Mouse (Mus musculus): Measurements from ENCODE around the gene Idi1. TPM values are rescaled to one million over a fixed set of nuclear protein-coding genes. Genes with fewer than 3 reads are reported as not detected.
"Not testable (repeated sequence)": the region's sequence is repeated elsewhere in the genome, so short reads cannot be mapped to it uniquely, and the experiment has no call there.

Gene Idi1
- total RNA-seq (2021) = 100 to 1,000 TPM in 1 of 2 experiments, 10 to 100 TPM in 1; 78.7 to 103 TPM
- long read RNA-seq, experiment 1, transcript Idi1-201 (5 exons, 3,027 nt) = major isoform, 58 of 66 reads
- long read RNA-seq, experiment 1, partial matches to known transcripts = 5 of 66 reads
- long read RNA-seq, experiment 1, other reads (novel, unspliced or antisense) = 2 of 66 reads
- long read RNA-seq, experiment 2, transcript Idi1-201 (5 exons, 3,027 nt) = major isoform, 127 of 137 reads
- long read RNA-seq, experiment 2, partial matches to known transcripts = 2 of 137 reads
- long read RNA-seq, experiment 2, other reads (novel, unspliced or antisense) = 5 of 137 reads

GRCm38 (mm10) chr13:8885445-8886184 is at the start of gene Idi1:
Gene Idi1, plus strand, starts transcription at chr13:8885501.
- DNase-seq (ENCODE audit: low spot score in 2 of 2) = peak; percentile 91 to 93

GRCm38 (mm10) chr13:8838394-8838793 is 46.9 kb upstream of the Idi1 start:
- DNase-seq (ENCODE audit: low spot score in 2 of 2) = no peak

- no peak for DNase-seq (ENCODE audit: low spot score in 2 of 2)
Measured at GRCm38 (mm10) chr13:8839111-8839510, 46.2 kb upstream of the Idi1 start.

- no peak for DNase-seq (ENCODE audit: low spot score in 2 of 2)
Measured at GRCm38 (mm10) chr13:8839937-8840336, 45.4 kb upstream of the Idi1 start.

- DNase-seq (ENCODE audit: low spot score in 2 of 2) = no peak
Measured at GRCm38 (mm10) chr13:8840941-8841340, 44.4 kb upstream of the Idi1 start.

- DNase-seq (ENCODE audit: low spot score in 2 of 2) = not testable (repeated sequence)
Measured at GRCm38 (mm10) chr13:8841846-8842245, 43.5 kb upstream of the Idi1 start.

- no peak for DNase-seq (ENCODE audit: low spot score in 2 of 2)
Measured at GRCm38 (mm10) chr13:8842273-8842672, 43.0 kb upstream of the Idi1 start.

GRCm38 (mm10) chr13:8847702-8848101 is 37.6 kb upstream of the Idi1 start:
- DNase-seq (ENCODE audit: low spot score in 2 of 2) = no peak

- no peak for DNase-seq (ENCODE audit: low spot score in 2 of 2)
Measured at GRCm38 (mm10) chr13:8849311-8849710, 36.0 kb upstream of the Idi1 start.

GRCm38 (mm10) chr13:8853424-8853823 is 31.9 kb upstream of the Idi1 start:
- no peak for DNase-seq (ENCODE audit: low spot score in 2 of 2)

GRCm38 (mm10) chr13:8854769-8855168 is 30.5 kb upstream of the Idi1 start:
- DNase-seq (ENCODE audit: low spot score in 2 of 2) = no peak

GRCm38 (mm10) chr13:8858453-8858852 is 26.8 kb upstream of the Idi1 start:
- DNase-seq (ENCODE audit: low spot score in 2 of 2) = no peak

- DNase-seq (ENCODE audit: low spot score in 2 of 2) = no peak
Measured at GRCm38 (mm10) chr13:8860861-8861260, 24.4 kb upstream of the Idi1 start.

- no peak for DNase-seq (ENCODE audit: low spot score in 2 of 2)
Measured at GRCm38 (mm10) chr13:8864990-8865389, 20.3 kb upstream of the Idi1 start.

GRCm38 (mm10) chr13:8866612-8867011 is 18.7 kb upstream of the Idi1 start:
- no peak for DNase-seq (ENCODE audit: low spot score in 2 of 2)

GRCm38 (mm10) chr13:8869578-8870157 is 15.6 kb upstream of the Idi1 start:
- no peak for DNase-seq (ENCODE audit: low spot score in 2 of 2)

- no peak for DNase-seq (ENCODE audit: low spot score in 2 of 2)
Measured at GRCm38 (mm10) chr13:8870160-8870509, 15.2 kb upstream of the Idi1 start.

GRCm38 (mm10) chr13:8870510-8871313 is 14.6 kb upstream of the Idi1 start:
- peak; percentile 81 to 82 for DNase-seq (ENCODE audit: low spot score in 2 of 2)

- DNase-seq (ENCODE audit: low spot score in 2 of 2) = peak in 1 of 2 experiments; percentile 43
Measured at GRCm38 (mm10) chr13:8871314-8871962, 13.9 kb upstream of the Idi1 start, which contains the start of gene Wdr37. Gene Wdr37, minus strand, starts transcription at chr13:8871909.

GRCm38 (mm10) chr13:8873776-8874175 is 11.5 kb upstream of the Idi1 start:
- no peak for DNase-seq (ENCODE audit: low spot score in 2 of 2)

- DNase-seq (ENCODE audit: low spot score in 2 of 2) = peak in 1 of 2 experiments; percentile 28
Measured at GRCm38 (mm10) chr13:8881611-8882010, 3.7 kb upstream of the Idi1 start.

Measured in adrenal gland, adult 18-20 months (tissue).